Mouse (Mus musculus): ENCODE measurements around the gene Gm21190. TPM values are rescaled to one million over a fixed set of nuclear protein-coding genes. Genes with fewer than 3 reads are reported as not detected.
"Not testable (repeated sequence)": the region's sequence is repeated elsewhere in the genome, so short reads cannot be mapped to it uniquely, and the experiment has no call there.

Gene Gm21190
- polyA plus RNA-seq, 1 experiment from 2014 or later: not detected

DNA sequence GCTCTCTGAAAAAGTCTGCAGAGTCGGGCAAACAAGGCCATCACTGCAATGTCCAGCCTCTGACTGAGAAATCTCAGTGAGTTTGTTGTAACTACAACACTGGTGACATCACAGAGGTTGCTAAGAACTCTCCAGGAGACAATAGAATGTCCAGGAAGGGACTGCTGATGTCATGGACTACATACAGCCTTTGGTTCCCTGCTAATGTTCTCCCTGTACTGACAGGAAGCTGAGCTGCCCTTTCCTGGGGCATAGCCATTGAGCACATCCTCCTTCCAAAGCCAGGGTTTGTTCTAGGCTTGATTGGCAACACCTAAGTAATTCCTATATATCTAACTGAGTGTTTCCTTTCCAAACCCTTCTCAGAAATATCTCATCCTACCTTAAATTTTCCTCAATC is 52.6 kb downstream of the Gm21190 start, which contains the start of gene Gm21149:
Gene Gm21149 (minus strand): TSS at position 101 of the 400 bp plus-strand sequence.
- DNase-seq (ENCODE audit: low spot score); H3K4me1 ChIP-seq; H3K27ac ChIP-seq (replicated peaks); H3K36me3 ChIP-seq (replicated peaks); H3K27me3 ChIP-seq (replicated peaks; ENCODE audit: low read depth, poor library complexity, severe bottlenecking); H3K4me3 ChIP-seq: not testable (repeated sequence)
- peaks cover 40% of the 10 kb centered on the region for H3K9me3 ChIP-seq
- WGBS: 70% methylated on average over 1 of the region's 1 CpGs

Other genes with a start within 250 kb of the Gm21190 start
- gene Gm21149, start 52.7 kb downstream of the Gm21190 start, polyA plus RNA-seq (2016; fragmentation: Nextera tagmentation; extraction: Ambion mirVana): not detected in 2 replicates
- gene Gm21083, start 48.1 kb upstream of the Gm21190 start, polyA plus RNA-seq (2016; fragmentation: Nextera tagmentation; extraction: Ambion mirVana): not detected in 2 replicates
- gene Speer4d, start 89.8 kb upstream of the Gm21190 start, polyA plus RNA-seq (2016; fragmentation: Nextera tagmentation; extraction: Ambion mirVana): not detected in 2 replicates
- gene 4930572O03Rik, start 127.8 kb upstream of the Gm21190 start, polyA plus RNA-seq (2016; fragmentation: Nextera tagmentation; extraction: Ambion mirVana): not detected in 2 replicates
- not detected in 2 replicates for gene Speer4c, start 185.0 kb upstream of the Gm21190 start, polyA plus RNA-seq (2016; fragmentation: Nextera tagmentation; extraction: Ambion mirVana)